Mouse (Mus musculus): ENCODE measurements around the gene Tango6. TPM values are rescaled to one million over a fixed set of nuclear protein-coding genes. Genes with fewer than 3 reads are reported as not detected.

The Tango6 gene
- polyA plus RNA-seq, 1 experiment: 6.9 TPM

- Histone ChIP-seq H3K27me3 (ENCODE audit: control insufficient read depth, insufficient read depth, insufficient read length) (no peaks in the 10 kb centered on the region), H3ac (ENCODE audit: control insufficient read depth, insufficient read length) (no peak overlapping the region), H3K79me2 (ENCODE audit: control insufficient read depth, insufficient read depth) (no peaks in the 10 kb centered on the region), H3K4me2 (ENCODE audit: low read depth) (no peak overlapping the region), H3K36me3 (ENCODE audit: control insufficient read depth, insufficient read depth) (no peaks in the 10 kb centered on the region), H3K4me3 (no peak overlapping the region)
- no peak for TF ChIP-seq USF1 (IDR thresholded peaks at IDR 0.05; ENCODE audit: low read depth)
- TF ChIP-seq MAX (IDR thresholded peaks at IDR 0.05; ENCODE audit: low read depth): no peak
- TF ChIP-seq MYOG (IDR thresholded peaks at IDR 0.05; ENCODE audit: control insufficient read depth in 1 of 3, insufficient read depth in 1 of 3, insufficient read length in 2 of 3, low read depth in 2 of 3): no peak
- TF ChIP-seq TCF3 (IDR thresholded peaks at IDR 0.05; ENCODE audit: insufficient read length, low read depth): no peak
- TF ChIP-seq TCF12 (IDR thresholded peaks at IDR 0.05; ENCODE audit: insufficient read depth, poor library complexity, severe bottlenecking): no peak
- TF ChIP-seq SRF (IDR thresholded peaks at IDR 0.05; ENCODE audit: control insufficient read depth, insufficient read length, low read depth): no peak
These were observed 171.8 kb downstream of the Tango6 start for GRCm38 (mm10) chr8:106854534-106855241.

- H3ac ChIP-seq (ENCODE audit: control insufficient read depth, insufficient read length): no peak overlapping the region
- no peaks in the 10 kb centered on the region for H3K27me3 ChIP-seq (ENCODE audit: control insufficient read depth, insufficient read depth, insufficient read length)
- H3K4me2 ChIP-seq (ENCODE audit: low read depth): no peak overlapping the region
- H3K36me3 ChIP-seq (ENCODE audit: control insufficient read depth, insufficient read depth): no peaks in the 10 kb centered on the region
- H3K4me3 ChIP-seq: no peak overlapping the region
- H3K79me2 ChIP-seq (ENCODE audit: control insufficient read depth, insufficient read depth): no peaks in the 10 kb centered on the region
- TF ChIP-seq TCF3 (IDR thresholded peaks at IDR 0.05; ENCODE audit: insufficient read length, low read depth) (no peak), MAX (IDR thresholded peaks at IDR 0.05; ENCODE audit: low read depth) (no peak), POLR2AphosphoS2 (IDR thresholded peaks at IDR 0.05; ENCODE audit: insufficient read length, low read depth) (no peak), SRF (IDR thresholded peaks at IDR 0.05; ENCODE audit: control insufficient read depth, insufficient read length, low read depth) (no peak), POLR2A (IDR thresholded peaks at IDR 0.05; ENCODE audit: insufficient read length, low read depth) (no peak), MYOG (IDR thresholded peaks at IDR 0.05; ENCODE audit: control insufficient read depth in 1 of 3, insufficient read depth in 1 of 3, insufficient read length in 2 of 3, low read depth in 2 of 3) (no peak), CEBPB (IDR thresholded peaks at IDR 0.05; ENCODE audit: insufficient read depth, poor library complexity, severe bottlenecking) (no peak), TCF12 (IDR thresholded peaks at IDR 0.05; ENCODE audit: insufficient read depth, poor library complexity, severe bottlenecking) (no peak), USF1 (IDR thresholded peaks at IDR 0.05; ENCODE audit: low read depth) (no peak), REST (IDR thresholded peaks at IDR 0.05; ENCODE audit: insufficient read depth, insufficient read length) (no peak), MYOD1 (IDR thresholded peaks at IDR 0.05; ENCODE audit: control insufficient read depth in 1 of 3, insufficient read length in 2 of 3, low read depth in 2 of 3) (no peak), E2F4 (IDR thresholded peaks at IDR 0.05; ENCODE audit: insufficient read depth) (no peak)
These were observed 172.3 kb downstream of the Tango6 start for GRCm38 (mm10) chr8:106855242-106855562.

GRCm38 (mm10) chr8:106862845-106863244, 180.0 kb downstream of the Tango6 start:
- H3K36me3 ChIP-seq (ENCODE audit: control insufficient read depth, insufficient read depth): no peaks in the 10 kb centered on the region
- no peak overlapping the region for H3K4me3 ChIP-seq
- TF ChIP-seq TCF3 (IDR thresholded peaks at IDR 0.05; ENCODE audit: insufficient read length, low read depth) (no peak), MYOG (IDR thresholded peaks at IDR 0.05; ENCODE audit: control insufficient read depth in 1 of 3, insufficient read depth in 1 of 3, insufficient read length in 2 of 3, low read depth in 2 of 3) (no peak), POLR2A (IDR thresholded peaks at IDR 0.05; ENCODE audit: insufficient read length, low read depth) (no peak), POLR2AphosphoS2 (IDR thresholded peaks at IDR 0.05; ENCODE audit: insufficient read length, low read depth) (no peak), E2F4 (IDR thresholded peaks at IDR 0.05; ENCODE audit: insufficient read depth) (no peak), TCF12 (IDR thresholded peaks at IDR 0.05; ENCODE audit: insufficient read depth, poor library complexity, severe bottlenecking) (no peak), CEBPB (IDR thresholded peaks at IDR 0.05; ENCODE audit: insufficient read depth, poor library complexity, severe bottlenecking) (no peak), SRF (IDR thresholded peaks at IDR 0.05; ENCODE audit: control insufficient read depth, insufficient read length, low read depth) (no peak), REST (IDR thresholded peaks at IDR 0.05; ENCODE audit: insufficient read depth, insufficient read length) (no peak)
- H3K4me2 ChIP-seq (ENCODE audit: low read depth): no peak overlapping the region
- no peaks in the 10 kb centered on the region for H3K27me3 ChIP-seq (ENCODE audit: control insufficient read depth, insufficient read depth, insufficient read length)
- H3K79me2 ChIP-seq (ENCODE audit: control insufficient read depth, insufficient read depth): no peaks in the 10 kb centered on the region
- H3ac ChIP-seq (ENCODE audit: control insufficient read depth, insufficient read length): no peak overlapping the region

GRCm38 (mm10) chr8:106865354-106865753, 182.5 kb downstream of the Tango6 start:
- no peak overlapping the region for H3K4me3 ChIP-seq
- H3K27me3 ChIP-seq (ENCODE audit: control insufficient read depth, insufficient read depth, insufficient read length): peaks cover 2% of the 10 kb centered on the region
- no peaks in the 10 kb centered on the region for H3K36me3 ChIP-seq (ENCODE audit: control insufficient read depth, insufficient read depth)
- TF ChIP-seq REST (IDR thresholded peaks at IDR 0.05; ENCODE audit: insufficient read depth, insufficient read length): no peak
- TF ChIP-seq POLR2AphosphoS2 (IDR thresholded peaks at IDR 0.05; ENCODE audit: insufficient read length, low read depth): no peak
- TF ChIP-seq MAX (IDR thresholded peaks at IDR 0.05; ENCODE audit: low read depth): no peak
- no peak for TF ChIP-seq USF1 (IDR thresholded peaks at IDR 0.05; ENCODE audit: low read depth)
- peak in 1 of 3 experiments; percentile 71 for TF ChIP-seq MYOG (IDR thresholded peaks at IDR 0.05; ENCODE audit: control insufficient read depth in 1 of 3, insufficient read depth in 1 of 3, insufficient read length in 2 of 3, low read depth in 2 of 3)
- no peak for TF ChIP-seq CEBPB (IDR thresholded peaks at IDR 0.05; ENCODE audit: insufficient read depth, poor library complexity, severe bottlenecking)
- no peak for TF ChIP-seq TCF3 (IDR thresholded peaks at IDR 0.05; ENCODE audit: insufficient read length, low read depth)
- TF ChIP-seq TCF12 (IDR thresholded peaks at IDR 0.05; ENCODE audit: insufficient read depth, poor library complexity, severe bottlenecking): no peak
- TF ChIP-seq MYOD1 (IDR thresholded peaks at IDR 0.05; ENCODE audit: control insufficient read depth in 1 of 3, insufficient read length in 2 of 3, low read depth in 2 of 3): peak in 1 of 3 experiments; percentile 33
- TF ChIP-seq POLR2A (IDR thresholded peaks at IDR 0.05; ENCODE audit: insufficient read length, low read depth): no peak
- H3K4me2 ChIP-seq (ENCODE audit: low read depth): no peak overlapping the region
- no peaks in the 10 kb centered on the region for H3K79me2 ChIP-seq (ENCODE audit: control insufficient read depth, insufficient read depth)
- H3ac ChIP-seq (ENCODE audit: control insufficient read depth, insufficient read length): no peak overlapping the region

- H3K4me2 ChIP-seq (ENCODE audit: low read depth): peak within 1 kb of the TSS; percentile 35
- H3K79me2 ChIP-seq (ENCODE audit: control insufficient read depth, insufficient read depth): no peaks in the 10 kb centered on the region
- no peaks in the 10 kb centered on the region for H3K36me3 ChIP-seq (ENCODE audit: control insufficient read depth, insufficient read depth)
- no peak within 1 kb of the TSS for H3ac ChIP-seq (ENCODE audit: control insufficient read depth, insufficient read length)
- no peak within 1 kb of the TSS for H3K4me3 ChIP-seq
- H3K27me3 ChIP-seq (ENCODE audit: control insufficient read depth, insufficient read depth, insufficient read length): peaks cover 22% of the 10 kb centered on the region
- TF ChIP-seq CEBPB (IDR thresholded peaks at IDR 0.05; ENCODE audit: insufficient read depth, poor library complexity, severe bottlenecking) (no peak), SRF (IDR thresholded peaks at IDR 0.05; ENCODE audit: control insufficient read depth, insufficient read length, low read depth) (no peak), TCF12 (IDR thresholded peaks at IDR 0.05; ENCODE audit: insufficient read depth, poor library complexity, severe bottlenecking) (no peak), MYOD1 (IDR thresholded peaks at IDR 0.05; ENCODE audit: control insufficient read depth in 1 of 3, insufficient read length in 2 of 3, low read depth in 2 of 3) (no peak), POLR2AphosphoS2 (IDR thresholded peaks at IDR 0.05; ENCODE audit: insufficient read length, low read depth) (no peak), TCF3 (IDR thresholded peaks at IDR 0.05; ENCODE audit: insufficient read length, low read depth) (no peak), USF1 (IDR thresholded peaks at IDR 0.05; ENCODE audit: low read depth) (no peak), MAX (IDR thresholded peaks at IDR 0.05; ENCODE audit: low read depth) (no peak), MYOG (IDR thresholded peaks at IDR 0.05; ENCODE audit: control insufficient read depth in 1 of 3, insufficient read depth in 1 of 3, insufficient read length in 2 of 3, low read depth in 2 of 3) (no peak), REST (IDR thresholded peaks at IDR 0.05; ENCODE audit: insufficient read depth, insufficient read length) (no peak), E2F4 (IDR thresholded peaks at IDR 0.05; ENCODE audit: insufficient read depth) (no peak), POLR2A (IDR thresholded peaks at IDR 0.05; ENCODE audit: insufficient read length, low read depth) (no peak)
These were observed 187.2 kb downstream of the Tango6 start, which contains the start of gene Has3 for GRCm38 (mm10) chr8:106870051-106870450. TSS of gene Has3 (plus strand) at chr8:106870242.
